Mouse (Mus musculus) G1E (cell line): ENCODE data around the gene Hook2.

Source experiments
- CTCF ChIP-seq: IDR thresholded peaks from 2 replicates; pipeline ENCODE4 v1.5.1; 2012; ENCODE audit warnings: low read depth, low read length, inconsistent platforms, mixed read lengths
- GATA1 ChIP-seq: IDR thresholded peaks from 2 replicates; pipeline ENCODE4 v1.6.1; 2012; ENCODE audit warnings: borderline replicate concordance, low read length, inconsistent platforms, mixed read lengths

GRCm38 (mm10) chr8:84945235-84945632 is 45.2 kb upstream of the Hook2 start:
- TF ChIP-seq CTCF (no peak), GATA1 (no peak)
